Mouse (Mus musculus) layer of hippocampus, adult 9-11 months (tissue): ENCODE measurements at regions not wholly inside any gene's neighbourhood (a gene's known extent, or its start where the extent isn't known, plus 50 kb on each side); places are given as distances from the start of the nearest gene placed in this dataset.
A peak's percentile ranks its signal among the peaks of the same experiment; 100 is the strongest.

Source experiments
- DNase-seq: peaks from one replicate; pipeline ENCODE4 v3.0.0; 2022

DNA sequence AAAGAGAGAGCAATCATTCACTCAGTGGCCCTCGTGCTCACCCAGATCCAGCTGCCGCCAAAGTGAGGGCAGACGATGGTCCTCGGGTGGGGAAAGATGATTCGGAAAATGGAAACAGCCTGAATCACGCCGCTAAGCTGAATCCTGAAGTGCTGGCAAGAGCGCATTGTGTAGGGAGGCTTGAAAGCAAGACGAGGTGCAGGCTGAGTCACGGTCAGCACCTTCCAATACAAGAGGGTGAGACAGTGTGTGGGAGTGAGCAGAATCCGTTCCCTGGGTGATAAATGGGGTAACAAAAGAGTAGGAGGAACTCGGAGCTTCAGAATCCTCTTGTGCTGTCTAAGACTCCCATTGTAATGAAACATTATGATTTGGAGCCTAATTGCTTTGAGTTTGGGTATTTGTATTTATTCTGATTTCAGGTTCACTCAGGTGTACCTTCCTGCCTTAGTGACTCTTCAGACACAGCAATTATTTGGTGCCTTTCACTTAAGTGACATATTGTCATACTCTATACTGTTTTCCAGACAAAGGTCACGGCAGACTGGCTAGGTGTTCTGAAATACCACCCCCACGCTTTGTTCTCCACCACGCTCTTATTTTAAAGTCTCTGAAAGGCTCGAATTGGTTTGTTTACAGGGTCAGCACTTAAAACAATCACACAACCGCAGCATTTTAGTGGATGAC, 70.0 kb downstream of the Mbip start:
- peak; percentile 54 for DNase-seq

GRCm38 (mm10) chr12:56265049-56265448, 80.6 kb downstream of the Mbip start:
- no peak for DNase-seq

DNA sequence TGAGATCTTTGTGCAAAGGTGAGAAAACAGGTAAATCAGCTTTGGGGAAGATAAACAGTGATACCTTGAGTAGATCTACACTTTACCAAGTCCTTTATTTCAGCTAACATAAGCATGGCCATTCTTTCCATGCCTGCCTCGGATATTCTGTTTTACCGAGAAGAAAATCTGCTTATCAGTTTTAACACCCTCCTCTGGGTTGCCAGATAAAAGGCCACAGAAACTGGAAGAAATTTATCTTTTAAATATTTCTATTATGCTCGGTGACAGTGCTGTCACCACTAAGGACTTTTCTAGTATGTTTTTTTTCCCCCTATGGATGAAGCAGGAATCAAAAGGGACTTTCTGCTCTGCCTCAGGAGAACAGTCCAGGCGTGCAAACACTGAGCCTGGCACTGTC, 84.2 kb downstream of the Mbip start:
- no peak for DNase-seq

DNA sequence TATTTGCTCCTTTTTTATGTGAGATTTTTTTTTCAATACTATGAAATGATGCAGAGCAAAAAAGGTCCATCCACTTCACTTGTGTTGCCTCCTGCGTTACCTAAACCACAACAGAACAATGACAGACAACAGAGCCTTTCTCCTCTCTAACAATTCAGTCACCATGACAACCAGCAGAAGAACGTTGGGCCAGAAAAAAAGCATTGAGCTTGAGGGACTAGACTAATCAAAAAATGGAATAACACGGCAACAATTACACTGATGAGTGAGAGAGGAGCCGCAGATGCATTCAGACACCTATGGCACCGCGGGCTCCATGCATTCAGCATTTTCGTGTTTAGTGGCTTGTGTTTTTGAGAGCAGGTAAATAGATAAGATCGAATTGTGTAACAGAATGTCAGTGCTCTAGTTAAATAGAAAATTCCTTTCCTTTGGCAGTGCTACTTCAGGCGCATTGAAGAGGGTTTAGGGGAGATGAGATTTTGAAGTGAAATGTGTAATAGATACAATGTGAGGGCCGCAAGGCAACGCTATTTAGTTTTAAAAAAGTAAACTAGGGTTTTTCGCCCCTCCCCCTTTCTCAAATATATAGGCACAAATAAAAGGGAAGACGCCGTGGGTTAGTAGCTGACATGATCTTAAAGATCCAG, 87.2 kb downstream of the Mbip start:
- DNase-seq, result peak; percentile 18

DNA sequence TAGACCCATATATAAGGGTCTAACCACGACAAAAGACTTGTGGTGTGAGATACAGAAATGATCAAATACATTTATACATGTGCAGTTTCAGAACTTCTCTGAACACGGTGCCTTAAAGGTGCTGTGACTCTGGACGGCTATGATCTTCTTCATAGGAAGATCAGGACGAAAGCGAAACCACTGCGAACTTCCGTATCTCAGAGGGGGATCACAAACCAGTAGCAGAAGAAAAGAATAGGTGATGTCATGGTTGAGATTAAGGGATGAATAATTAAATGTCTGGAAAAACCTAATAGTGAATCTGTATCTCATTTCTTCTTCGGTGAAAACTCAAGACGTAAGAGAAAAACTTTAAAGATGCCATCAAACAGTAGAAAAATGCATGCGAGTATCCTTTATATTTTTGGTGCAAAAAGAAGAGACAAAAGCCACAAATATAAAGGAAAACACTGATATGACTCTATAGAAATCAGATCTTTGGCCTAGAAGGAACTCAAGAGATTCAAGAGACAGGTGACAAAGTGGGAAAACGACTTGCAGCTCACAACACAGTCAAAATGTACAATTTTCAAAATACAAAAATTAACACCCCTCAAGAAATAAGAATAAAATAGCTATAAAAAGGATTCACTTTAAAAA, 89.3 kb downstream of the Mbip start:
- DNase-seq, result no peak

GRCm38 (mm10) chr12:56252612-56253444, 92.9 kb downstream of the Mbip start:
- DNase-seq, result no peak

- DNase-seq, result no peak
These were observed 95.4 kb downstream of the Mbip start for GRCm38 (mm10) chr12:56250262-56250661.

GRCm38 (mm10) chr12:56246406-56246805, 99.3 kb downstream of the Mbip start:
- DNase-seq, result no peak

DNA sequence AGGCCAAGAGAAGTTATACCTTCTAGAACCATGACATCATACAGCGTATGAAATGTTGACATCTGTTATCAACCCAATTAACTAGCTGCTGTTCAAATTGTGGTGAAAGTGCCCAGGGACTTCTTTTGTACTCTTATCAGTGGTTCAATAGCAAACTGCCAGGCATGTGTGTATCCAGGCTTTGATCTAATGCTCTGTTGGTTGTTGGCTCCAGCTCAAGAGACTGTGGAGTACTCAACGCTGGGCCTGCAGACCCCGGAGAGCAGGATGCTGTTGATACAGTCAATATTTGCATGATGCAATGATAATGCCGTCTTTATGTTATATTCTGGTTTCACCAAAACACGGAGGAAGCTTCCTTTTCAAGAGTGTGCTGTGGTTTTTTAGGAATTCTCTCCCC, 102.9 kb downstream of the Mbip start:
- no peak for DNase-seq

- peak; percentile 33 for DNase-seq
These were observed 104.0 kb downstream of the Mbip start for GRCm38 (mm10) chr12:56241735-56242134.

DNA sequence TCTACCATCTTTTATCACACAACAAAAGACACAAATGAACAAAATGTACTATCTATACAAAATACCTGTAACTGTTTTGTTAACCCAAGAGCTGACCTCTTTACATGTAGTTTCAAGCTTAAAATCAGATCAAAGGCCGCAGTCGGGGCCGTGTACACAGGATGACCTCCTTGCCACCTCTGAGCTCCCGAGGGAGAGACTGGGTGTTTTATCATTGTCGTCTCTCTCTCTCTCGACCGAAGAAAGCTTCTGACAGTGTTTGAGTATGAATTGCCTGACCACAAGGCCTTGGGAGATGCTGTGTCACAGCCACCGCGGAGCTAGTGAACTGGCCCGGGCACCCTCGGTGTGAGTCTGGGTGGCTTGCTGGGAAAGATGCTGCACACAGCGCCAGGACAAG, 105.5 kb downstream of the Mbip start:
- DNase-seq, result no peak

GRCm38 (mm10) chr12:56234571-56234970, 111.1 kb downstream of the Mbip start:
- DNase-seq, result peak; percentile 49

DNA sequence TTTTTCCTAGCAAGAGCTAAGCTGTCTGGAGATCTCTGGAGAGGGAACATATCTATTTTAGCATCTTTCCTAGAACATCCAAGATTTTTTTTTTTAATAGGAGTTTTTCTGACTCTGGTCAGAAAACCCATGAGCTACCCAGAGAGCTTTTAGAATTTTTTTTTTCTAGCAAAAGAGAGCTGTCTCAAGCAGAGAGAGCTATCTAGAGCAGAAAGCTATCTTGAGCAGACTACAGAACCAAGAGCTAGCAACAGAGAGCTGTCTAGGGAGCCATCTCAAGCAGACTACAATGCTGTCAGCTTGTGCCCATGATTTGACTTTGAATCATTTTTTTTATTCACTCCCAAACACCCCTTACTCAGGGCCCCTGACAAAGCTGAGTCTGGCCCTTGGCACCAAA, 112.5 kb downstream of the Mbip start:
- DNase-seq, result no peak

- no peak for DNase-seq
These were observed 121.4 kb downstream of the Mbip start for GRCm38 (mm10) chr12:56224142-56224895.

DNA sequence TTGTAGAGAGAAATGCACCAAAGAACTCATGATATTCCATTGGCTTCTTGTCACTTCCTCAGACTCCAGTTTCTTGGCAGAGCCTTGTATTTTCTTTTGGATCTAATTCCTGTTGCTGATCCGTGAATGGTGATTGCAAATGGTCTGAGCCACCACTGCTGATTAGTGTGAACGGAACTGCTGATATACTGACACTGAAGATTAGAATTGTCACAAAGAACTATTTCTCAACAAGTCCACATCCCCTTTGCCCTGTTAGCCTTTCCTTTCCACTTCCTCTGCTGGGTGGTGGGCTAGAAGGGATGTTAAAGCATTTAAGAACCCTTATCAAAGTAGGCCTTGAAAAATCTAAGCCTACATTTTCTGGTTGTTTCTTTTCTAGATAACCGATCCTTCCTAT, 152.2 kb downstream of the Mbip start:
- DNase-seq, result no peak

- no peak for DNase-seq
These were observed 156.1 kb downstream of the Mbip start for GRCm38 (mm10) chr12:56189562-56189961.

DNA sequence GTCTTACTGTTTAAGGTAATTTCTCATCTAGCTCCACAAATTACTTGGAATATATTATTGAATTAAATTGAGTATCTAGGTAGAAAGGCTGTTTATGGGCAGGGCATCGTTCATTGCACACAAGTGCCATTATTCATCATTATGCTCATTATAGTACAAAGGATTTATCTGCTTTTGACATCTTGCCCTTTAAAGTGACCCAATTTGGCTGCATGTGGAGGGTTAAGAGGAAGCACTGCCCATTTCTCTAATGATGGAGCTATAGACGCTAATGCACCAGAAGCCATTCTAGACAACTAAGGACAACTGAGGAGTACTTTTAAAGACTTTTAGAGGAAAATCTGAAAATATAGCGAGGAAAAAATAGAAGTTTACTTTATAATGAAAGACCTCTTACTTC, 185.0 kb downstream of the Mbip start:
- no peak for DNase-seq

DNA sequence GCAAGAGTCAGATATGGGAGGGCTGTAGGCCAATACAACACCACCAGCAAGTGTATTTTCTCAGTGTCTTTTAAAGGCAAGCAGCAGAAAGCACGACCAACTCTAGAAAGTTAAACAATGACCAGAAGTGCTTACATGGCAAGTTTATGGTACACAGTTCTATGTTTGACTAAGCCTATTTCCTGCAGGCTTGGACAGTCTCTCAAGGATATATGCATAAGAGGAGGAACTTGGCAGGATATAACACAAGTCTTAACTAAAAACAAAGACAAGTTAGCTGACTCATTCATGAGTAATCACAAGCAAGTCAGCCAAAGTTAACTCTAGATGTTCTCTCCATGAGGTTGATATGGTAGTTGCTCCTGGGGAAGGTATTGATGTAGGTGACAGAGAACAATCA, 201.3 kb downstream of the Mbip start:
- no peak for DNase-seq

GRCm38 (mm10) chr12:56143789-56144188, 201.9 kb downstream of the Mbip start:
- DNase-seq, result no peak

GRCm38 (mm10) chr12:56114446-56114845, 231.2 kb downstream of the Mbip start:
- DNase-seq, result no peak

DNA sequence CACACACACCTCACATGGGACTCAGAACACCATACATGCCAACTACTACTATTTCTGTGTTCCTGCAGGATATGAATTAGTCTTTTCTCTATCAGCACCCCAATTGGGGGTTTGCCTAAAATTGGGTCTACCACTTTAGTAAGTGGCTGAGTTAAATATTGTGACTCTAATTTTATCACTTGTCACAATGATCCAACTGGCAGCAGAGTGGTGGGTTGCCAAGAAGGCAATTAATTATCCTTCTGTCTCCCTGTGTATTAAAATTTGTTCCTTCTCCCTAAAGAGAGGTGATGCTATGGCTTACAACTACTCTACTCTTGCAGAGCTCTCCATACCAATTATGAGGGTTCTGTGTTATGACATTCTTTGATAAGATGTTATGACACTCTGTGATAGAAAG, 245.3 kb downstream of the Brms1l start:
- no peak for DNase-seq

DNA sequence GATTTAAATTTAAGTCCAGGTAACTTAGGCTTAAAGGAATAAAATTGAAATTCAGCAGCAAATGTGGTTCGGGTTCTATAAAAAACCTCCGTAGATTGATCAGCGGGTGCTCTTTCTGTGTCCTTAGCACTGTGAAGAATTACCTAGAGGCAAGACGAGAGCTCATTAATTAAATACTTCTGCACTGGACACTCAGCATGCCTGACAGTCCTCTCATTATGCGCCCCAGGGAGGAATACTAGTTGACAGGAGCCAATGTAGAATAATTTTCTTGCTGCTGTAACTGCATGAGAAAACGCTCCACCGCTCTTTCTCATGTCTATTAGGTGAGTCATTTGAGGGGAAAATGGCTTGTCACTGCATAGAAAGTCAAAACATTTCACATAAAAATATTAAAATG, 228.1 kb downstream of the Brms1l start:
- DNase-seq, result no peak

DNA sequence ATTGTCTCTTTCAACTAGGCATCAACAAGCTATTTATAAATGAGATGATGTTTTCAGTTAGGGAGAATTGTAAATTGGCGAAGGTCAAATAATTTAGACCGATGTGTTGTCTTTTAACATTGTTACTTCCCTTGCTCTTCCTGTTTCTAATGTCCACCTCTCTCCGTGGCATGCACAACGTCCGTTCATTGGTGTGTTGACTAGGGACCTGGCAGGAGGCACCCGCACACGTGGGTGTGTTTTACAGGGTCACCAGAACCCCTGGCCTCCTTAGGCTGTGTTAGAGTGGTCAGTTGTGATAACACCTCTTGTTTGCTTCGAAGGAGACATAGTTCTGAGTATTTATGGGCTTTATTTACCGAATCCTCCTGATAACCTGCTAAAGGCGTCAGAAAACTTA, 222.8 kb downstream of the Brms1l start:
- no peak for DNase-seq
